Mouse (Mus musculus): Measurements from ENCODE around the gene Phldb2. TPM values are rescaled to one million over a fixed set of nuclear protein-coding genes. Genes with fewer than 3 reads are reported as not detected.
A peak's percentile ranks its signal among the peaks of the same experiment; 100 is the strongest.

Gene Phldb2
- polyA plus RNA-seq, 1 experiment from 2014 or later: 6.5 TPM

- H3K4me2 ChIP-seq (ENCODE audit: low read length): no peak overlapping the region
- DNase-seq (ENCODE audit: low spot score) (no peak), ATAC-seq (peak; percentile 18; the same call in 1 of the 2 replicates)
- no peaks in the 10 kb centered on the region for H3K36me3 ChIP-seq (ENCODE audit: control insufficient read depth, insufficient read depth, low read length)
- H3K27me3 ChIP-seq (replicated peaks; ENCODE audit: control insufficient read depth, insufficient read depth, low read length): no peaks in the 10 kb centered on the region
- no peak overlapping the region for H3K4me3 ChIP-seq (ENCODE audit: low read depth, low read length)
- H3K27ac ChIP-seq (ENCODE audit: low read depth, low read length): no peak overlapping the region
- H3K4me1 ChIP-seq (ENCODE audit: control insufficient read depth, insufficient read depth, low read length): no peaks in the 10 kb centered on the region
- WGBS: 60% methylated on average over 11 of the region's 11 CpGs
- H3K9ac ChIP-seq (ENCODE audit: low read length): no peak overlapping the region
- no peaks in the 10 kb centered on the region for H3K9me3 ChIP-seq (replicated peaks; ENCODE audit: control insufficient read depth, low read length)
These were observed 123.1 kb downstream of the Phldb2 start for GRCm38 (mm10) chr16:45830096-45830866.

- Histone ChIP-seq H3K36me3 (ENCODE audit: control insufficient read depth, insufficient read depth, low read length) (peaks cover 6% of the 10 kb centered on the region; the same call in 1 of the 2 replicates), H3K9me3 (replicated peaks; ENCODE audit: control insufficient read depth, low read length) (no peaks in the 10 kb centered on the region), H3K4me3 (ENCODE audit: low read depth, low read length) (no peak overlapping the region), H3K27me3 (replicated peaks; ENCODE audit: control insufficient read depth, insufficient read depth, low read length) (no peaks in the 10 kb centered on the region), H3K4me2 (ENCODE audit: low read length) (no peak overlapping the region), H3K9ac (ENCODE audit: low read length) (no peak overlapping the region), H3K4me1 (ENCODE audit: control insufficient read depth, insufficient read depth, low read length) (no peaks in the 10 kb centered on the region), H3K27ac (ENCODE audit: low read depth, low read length) (no peak overlapping the region)
- ATAC-seq (no peak), DNase-seq (ENCODE audit: low spot score) (no peak)
- WGBS: 96% methylated on average over 10 of the region's 10 CpGs
These were observed 128.1 kb downstream of the Phldb2 start for GRCm38 (mm10) chr16:45825309-45825708.

- Histone ChIP-seq H3K4me3 (ENCODE audit: low read depth, low read length) (no peak overlapping the region), H3K9ac (ENCODE audit: low read length) (no peak overlapping the region), H3K27ac (ENCODE audit: low read depth, low read length) (no peak overlapping the region), H3K9me3 (replicated peaks; ENCODE audit: control insufficient read depth, low read length) (no peaks in the 10 kb centered on the region), H3K36me3 (ENCODE audit: control insufficient read depth, insufficient read depth, low read length) (peaks cover 6% of the 10 kb centered on the region; the same call in 1 of the 2 replicates), H3K4me2 (ENCODE audit: low read length) (no peak overlapping the region), H3K27me3 (replicated peaks; ENCODE audit: control insufficient read depth, insufficient read depth, low read length) (no peaks in the 10 kb centered on the region), H3K4me1 (ENCODE audit: control insufficient read depth, insufficient read depth, low read length) (no peaks in the 10 kb centered on the region)
- WGBS: 30% methylated on average over 4 of the region's 4 CpGs
- ATAC-seq (no peak), DNase-seq (ENCODE audit: low spot score) (no peak)
These were observed 129.4 kb downstream of the Phldb2 start for GRCm38 (mm10) chr16:45824025-45824424.

GRCm38 (mm10) chr16:45819911-45820310, 133.5 kb downstream of the Phldb2 start:
- no peak overlapping the region for H3K4me2 ChIP-seq (ENCODE audit: low read length)
- H3K4me1 ChIP-seq (ENCODE audit: control insufficient read depth, insufficient read depth, low read length): no peaks in the 10 kb centered on the region
- H3K9me3 ChIP-seq (replicated peaks; ENCODE audit: control insufficient read depth, low read length): no peaks in the 10 kb centered on the region
- no peak overlapping the region for H3K4me3 ChIP-seq (ENCODE audit: low read depth, low read length)
- ATAC-seq (no peak), DNase-seq (ENCODE audit: low spot score) (no peak)
- 91% methylated on average over 4 of the region's 4 CpGs for WGBS
- no peak overlapping the region for H3K27ac ChIP-seq (ENCODE audit: low read depth, low read length)
- H3K27me3 ChIP-seq (replicated peaks; ENCODE audit: control insufficient read depth, insufficient read depth, low read length): no peaks in the 10 kb centered on the region
- no peak overlapping the region for H3K9ac ChIP-seq (ENCODE audit: low read length)
- H3K36me3 ChIP-seq (ENCODE audit: control insufficient read depth, insufficient read depth, low read length): peaks cover 3% of the 10 kb centered on the region; the same call in 1 of the 2 replicates

- no peak overlapping the region for H3K27ac ChIP-seq (ENCODE audit: low read depth, low read length)
- WGBS: 64% methylated on average over 3 of the region's 3 CpGs
- ATAC-seq (no peak), DNase-seq (ENCODE audit: low spot score) (no peak)
- no peaks in the 10 kb centered on the region for H3K36me3 ChIP-seq (ENCODE audit: control insufficient read depth, insufficient read depth, low read length)
- H3K9me3 ChIP-seq (replicated peaks; ENCODE audit: control insufficient read depth, low read length): no peaks in the 10 kb centered on the region
- H3K9ac ChIP-seq (ENCODE audit: low read length): no peak overlapping the region
- no peak overlapping the region for H3K4me2 ChIP-seq (ENCODE audit: low read length)
- no peaks in the 10 kb centered on the region for H3K27me3 ChIP-seq (replicated peaks; ENCODE audit: control insufficient read depth, insufficient read depth, low read length)
- no peaks in the 10 kb centered on the region for H3K4me1 ChIP-seq (ENCODE audit: control insufficient read depth, insufficient read depth, low read length)
- no peak overlapping the region for H3K4me3 ChIP-seq (ENCODE audit: low read depth, low read length)
These were observed 135.6 kb downstream of the Phldb2 start for GRCm38 (mm10) chr16:45817795-45818194.

- Histone ChIP-seq H3K9me3 (replicated peaks; ENCODE audit: control insufficient read depth, low read length) (no peaks in the 10 kb centered on the region), H3K9ac (ENCODE audit: low read length) (no peak overlapping the region), H3K4me2 (ENCODE audit: low read length) (no peak overlapping the region), H3K4me3 (ENCODE audit: low read depth, low read length) (no peak overlapping the region), H3K27ac (ENCODE audit: low read depth, low read length) (no peak overlapping the region), H3K27me3 (replicated peaks; ENCODE audit: control insufficient read depth, insufficient read depth, low read length) (no peaks in the 10 kb centered on the region), H3K4me1 (ENCODE audit: control insufficient read depth, insufficient read depth, low read length) (no peaks in the 10 kb centered on the region), H3K36me3 (ENCODE audit: control insufficient read depth, insufficient read depth, low read length) (no peaks in the 10 kb centered on the region)
- ATAC-seq (no peak), DNase-seq (ENCODE audit: low spot score) (no peak)
These were observed 136.7 kb downstream of the Phldb2 start for GRCm38 (mm10) chr16:45816670-45817069.

- Histone ChIP-seq H3K4me2 (ENCODE audit: low read length) (no peak overlapping the region), H3K9ac (ENCODE audit: low read length) (no peak overlapping the region), H3K27ac (ENCODE audit: low read depth, low read length) (no peak overlapping the region), H3K36me3 (ENCODE audit: control insufficient read depth, insufficient read depth, low read length) (no peaks in the 10 kb centered on the region), H3K4me1 (ENCODE audit: control insufficient read depth, insufficient read depth, low read length) (no peaks in the 10 kb centered on the region), H3K4me3 (ENCODE audit: low read depth, low read length) (no peak overlapping the region), H3K9me3 (replicated peaks; ENCODE audit: control insufficient read depth, low read length) (no peaks in the 10 kb centered on the region), H3K27me3 (replicated peaks; ENCODE audit: control insufficient read depth, insufficient read depth, low read length) (no peaks in the 10 kb centered on the region)
- 83% methylated on average over 3 of the region's 3 CpGs for WGBS
- ATAC-seq (no peak), DNase-seq (ENCODE audit: low spot score) (no peak)
These were observed 138.8 kb downstream of the Phldb2 start for GRCm38 (mm10) chr16:45814611-45815010.

- H3K27me3 ChIP-seq (replicated peaks; ENCODE audit: control insufficient read depth, insufficient read depth, low read length): no peaks in the 10 kb centered on the region
- DNase-seq (ENCODE audit: low spot score) (no peak), ATAC-seq (no peak)
- no peak overlapping the region for H3K9ac ChIP-seq (ENCODE audit: low read length)
- H3K4me2 ChIP-seq (ENCODE audit: low read length): no peak overlapping the region
- peaks cover 7% of the 10 kb centered on the region for H3K36me3 ChIP-seq (ENCODE audit: control insufficient read depth, insufficient read depth, low read length)
- no peak overlapping the region for H3K4me3 ChIP-seq (ENCODE audit: low read depth, low read length)
- H3K27ac ChIP-seq (ENCODE audit: low read depth, low read length): no peak overlapping the region
- no peaks in the 10 kb centered on the region for H3K4me1 ChIP-seq (ENCODE audit: control insufficient read depth, insufficient read depth, low read length)
- H3K9me3 ChIP-seq (replicated peaks; ENCODE audit: control insufficient read depth, low read length): no peaks in the 10 kb centered on the region
These were observed 141.6 kb downstream of the Phldb2 start for GRCm38 (mm10) chr16:45811788-45812187.

- Histone ChIP-seq H3K4me2 (ENCODE audit: low read length) (no peak overlapping the region), H3K9me3 (replicated peaks; ENCODE audit: control insufficient read depth, low read length) (no peaks in the 10 kb centered on the region), H3K4me3 (ENCODE audit: low read depth, low read length) (no peak overlapping the region), H3K4me1 (ENCODE audit: control insufficient read depth, insufficient read depth, low read length) (no peaks in the 10 kb centered on the region), H3K9ac (ENCODE audit: low read length) (no peak overlapping the region), H3K27ac (ENCODE audit: low read depth, low read length) (no peak overlapping the region), H3K36me3 (ENCODE audit: control insufficient read depth, insufficient read depth, low read length) (peaks cover 8% of the 10 kb centered on the region), H3K27me3 (replicated peaks; ENCODE audit: control insufficient read depth, insufficient read depth, low read length) (no peaks in the 10 kb centered on the region)
- DNase-seq (ENCODE audit: low spot score) (no peak), ATAC-seq (no peak)
- 88% methylated on average over 6 of the region's 6 CpGs for WGBS
These were observed 142.5 kb downstream of the Phldb2 start for GRCm38 (mm10) chr16:45810829-45811326.

Data from forebrain, embryonic 14.5 days (tissue).